Mouse (Mus musculus): Measurements from ENCODE around the gene Lmod2. TPM values are rescaled to one million over a fixed set of nuclear protein-coding genes. Genes with fewer than 3 reads are reported as not detected.

Lmod2 gene
- polyA plus RNA-seq, 1 experiment from 2014 or later, result 0.47 TPM

- no peaks in the 10 kb centered on the region for H3K27me3 ChIP-seq (replicated peaks; ENCODE audit: insufficient read depth, low read length)
Observed at GRCm38 (mm10) chr6:24641286-24641685, 43.7 kb downstream of the Lmod2 start.

DNA sequence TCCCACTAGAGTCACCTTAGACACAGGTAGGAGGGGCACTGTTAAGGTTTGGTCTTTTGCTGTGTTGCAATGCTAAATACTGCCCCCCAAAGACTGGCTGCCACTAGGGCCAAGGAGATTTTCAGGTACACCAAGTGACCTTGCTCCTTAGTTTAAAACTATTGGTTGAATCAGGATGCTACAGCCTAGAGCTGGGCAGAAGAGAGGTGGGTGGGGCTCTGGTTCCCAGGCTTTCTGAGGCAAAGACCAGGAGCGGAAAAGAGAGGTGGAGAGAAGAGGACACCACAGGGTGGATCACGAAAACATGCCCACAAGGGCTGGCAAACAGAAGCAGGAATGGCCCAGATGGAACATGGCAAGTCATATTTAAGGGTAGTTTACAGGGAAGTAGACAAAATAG lies 44.6 kb downstream of the Lmod2 start:
- Histone ChIP-seq H3K27me3 (replicated peaks; ENCODE audit: insufficient read depth, low read length) (no peaks in the 10 kb centered on the region), H3K4me2 (replicated peaks; ENCODE audit: low read depth, low read length) (no peak overlapping the region), H3K4me1 (ENCODE audit: insufficient read depth, low read depth, low read length) (peaks cover 2% of the 10 kb centered on the region; the same call in 1 of the 2 replicates), H3K36me3 (ENCODE audit: insufficient read depth, low read length) (no peaks in the 10 kb centered on the region), H3K27ac (ENCODE audit: low read length) (no peak overlapping the region), H3K9me3 (ENCODE audit: low read length) (no peaks in the 10 kb centered on the region), H3K9ac (replicated peaks; ENCODE audit: low read depth) (no peak overlapping the region), H3K4me3 (ENCODE audit: low read depth, low read length) (no peak overlapping the region)
- no peak for TF ChIP-seq EP300 (IDR thresholded peaks at IDR 0.05)
- TF ChIP-seq CTCF (IDR thresholded peaks at IDR 0.05), result no peak
- 83% methylated on average over 2 of the region's 2 CpGs for WGBS
- ATAC-seq, result no peak
- DNase-seq (ENCODE audit: low spot score), result no peak

More at GRCm38 (mm10) chr6:24641286-24641685, 43.7 kb downstream of the Lmod2 start:
- ATAC-seq, result no peak
- TF ChIP-seq CTCF (IDR thresholded peaks at IDR 0.05), result no peak
- no peak for TF ChIP-seq EP300 (IDR thresholded peaks at IDR 0.05)
- Histone ChIP-seq H3K4me3 (ENCODE audit: low read depth, low read length) (no peak overlapping the region), H3K4me2 (replicated peaks; ENCODE audit: low read depth, low read length) (no peak overlapping the region), H3K4me1 (ENCODE audit: insufficient read depth, low read depth, low read length) (no peaks in the 10 kb centered on the region; the same call in 1 of the 2 replicates), H3K9me3 (ENCODE audit: low read length) (no peaks in the 10 kb centered on the region), H3K27ac (ENCODE audit: low read length) (no peak overlapping the region), H3K36me3 (ENCODE audit: insufficient read depth, low read length) (no peaks in the 10 kb centered on the region), H3K9ac (replicated peaks; ENCODE audit: low read depth) (no peak overlapping the region)
- DNase-seq (ENCODE audit: low spot score), result no peak
- WGBS, result 90% methylated on average over 4 of the region's 4 CpGs

DNA sequence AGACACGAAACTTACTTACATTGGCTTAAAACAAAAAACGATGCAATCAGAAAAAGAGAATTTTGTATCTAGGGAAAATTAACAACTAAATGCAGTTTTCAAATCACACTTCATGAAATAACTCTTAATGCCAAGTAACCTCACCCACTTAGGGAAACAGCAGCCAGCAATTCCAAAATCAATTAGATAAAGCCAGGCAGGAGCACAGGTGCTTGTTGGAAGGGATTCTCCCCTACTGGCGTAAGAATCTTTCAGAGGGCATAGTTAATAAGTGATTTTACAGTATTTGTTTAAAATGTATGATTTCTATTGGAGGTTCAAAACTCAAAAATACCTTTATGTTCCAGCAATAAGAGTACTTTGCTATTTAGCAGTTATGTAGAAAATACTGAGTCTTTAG lies 45.4 kb downstream of the Lmod2 start:
- ATAC-seq, result no peak
- 98% methylated on average over 3 of the region's 3 CpGs for WGBS
- H3K27me3 ChIP-seq (replicated peaks; ENCODE audit: insufficient read depth, low read length), result no peaks in the 10 kb centered on the region

DNA sequence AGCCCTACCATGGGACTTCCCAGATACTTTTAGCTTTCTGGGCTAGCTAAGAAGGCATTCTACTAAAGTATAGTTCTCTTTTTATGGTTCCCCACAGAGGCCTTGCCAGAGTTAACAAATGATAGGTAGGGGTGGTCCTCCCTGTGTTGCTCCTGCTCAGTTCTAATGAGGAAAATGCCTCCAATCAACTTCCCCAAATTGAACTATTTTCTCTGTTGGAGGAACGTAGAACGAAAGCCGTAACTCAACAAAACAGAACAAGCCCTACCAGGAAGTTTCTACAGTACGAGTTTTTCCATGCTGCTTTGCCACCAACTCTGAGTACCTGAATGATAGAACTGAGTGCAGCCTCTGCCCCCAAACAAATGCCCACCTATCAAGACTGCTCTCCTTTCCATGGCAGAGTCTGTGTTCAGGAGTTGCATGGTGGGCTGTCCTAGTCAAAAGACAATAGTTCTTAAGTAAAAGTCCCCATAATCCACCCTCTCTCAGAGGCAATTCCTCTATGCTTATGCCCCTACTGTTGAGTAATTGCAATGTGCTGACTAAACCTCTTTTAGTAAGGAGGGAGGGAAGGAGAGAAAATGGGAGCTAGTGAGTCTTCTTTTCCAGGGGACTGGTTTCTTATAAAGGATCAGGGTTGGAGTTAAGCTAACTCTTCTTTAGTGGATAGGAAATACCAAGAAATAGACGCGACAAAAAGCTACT lies 47.9 kb downstream of the Lmod2 start:
- TF ChIP-seq CTCF (IDR thresholded peaks at IDR 0.05) (no peak), EP300 (IDR thresholded peaks at IDR 0.05) (no peak)
- peaks cover 2% of the 10 kb centered on the region; the same call in 1 of the 2 replicates for H3K4me1 ChIP-seq (ENCODE audit: insufficient read depth, low read depth, low read length)
- H3K4me2 ChIP-seq (replicated peaks; ENCODE audit: low read depth, low read length), result no peak overlapping the region
- no peaks in the 10 kb centered on the region for H3K27me3 ChIP-seq (replicated peaks; ENCODE audit: insufficient read depth, low read length)
- H3K27ac ChIP-seq (ENCODE audit: low read length), result no peak overlapping the region
- 94% methylated on average over 6 of the region's 6 CpGs for WGBS
- H3K9me3 ChIP-seq (ENCODE audit: low read length), result no peaks in the 10 kb centered on the region
- no peaks in the 10 kb centered on the region for H3K36me3 ChIP-seq (ENCODE audit: insufficient read depth, low read length)
- no peak overlapping the region for H3K9ac ChIP-seq (replicated peaks; ENCODE audit: low read depth)
- H3K4me3 ChIP-seq (ENCODE audit: low read depth, low read length), result no peak overlapping the region
- DNase-seq (ENCODE audit: low spot score), result no peak
- ATAC-seq, result no peak

More for the DNA sequence above, 45.4 kb downstream of the Lmod2 start:
- DNase-seq (ENCODE audit: low spot score), result no peak
- H3K36me3 ChIP-seq (ENCODE audit: insufficient read depth, low read length), result no peaks in the 10 kb centered on the region
- peaks cover 2% of the 10 kb centered on the region; the same call in 1 of the 2 replicates for H3K4me1 ChIP-seq (ENCODE audit: insufficient read depth, low read depth, low read length)
- no peak overlapping the region for H3K4me3 ChIP-seq (ENCODE audit: low read depth, low read length)
- H3K9ac ChIP-seq (replicated peaks; ENCODE audit: low read depth), result no peak overlapping the region
- H3K9me3 ChIP-seq (ENCODE audit: low read length), result no peaks in the 10 kb centered on the region
- H3K27ac ChIP-seq (ENCODE audit: low read length), result no peak overlapping the region
- no peak overlapping the region for H3K4me2 ChIP-seq (replicated peaks; ENCODE audit: low read depth, low read length)
- TF ChIP-seq CTCF (IDR thresholded peaks at IDR 0.05), result no peak
- no peak for TF ChIP-seq EP300 (IDR thresholded peaks at IDR 0.05)

DNA sequence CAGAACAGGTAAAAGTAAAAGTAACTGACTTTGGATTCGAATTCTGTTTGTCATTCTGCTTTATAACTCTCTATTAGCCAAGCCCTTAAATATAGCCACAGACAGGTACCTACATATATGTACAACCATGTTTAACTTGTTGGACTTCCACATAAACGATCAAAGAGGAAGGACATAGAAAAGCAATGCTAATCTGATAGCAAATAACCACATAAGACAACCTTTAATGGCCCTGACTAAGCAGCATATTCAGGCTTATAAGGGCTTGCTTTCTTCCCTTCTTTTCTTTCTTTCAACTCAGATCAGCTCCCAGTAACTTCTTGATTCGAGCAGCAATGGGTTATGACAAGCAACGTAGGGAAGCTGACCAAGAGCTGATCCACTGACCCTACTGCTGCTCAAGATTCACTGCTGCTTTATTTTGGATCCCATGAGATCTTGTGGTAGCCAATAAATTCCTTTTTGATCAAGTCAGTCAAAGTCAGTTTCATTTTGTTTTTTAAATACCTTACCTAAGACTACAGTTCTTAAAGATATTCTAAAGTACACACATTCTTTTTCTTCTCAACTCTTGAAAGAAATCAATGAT lies 49.6 kb downstream of the Lmod2 start:
- Histone ChIP-seq H3K27ac (ENCODE audit: low read length) (no peak overlapping the region), H3K27me3 (replicated peaks; ENCODE audit: insufficient read depth, low read length) (no peaks in the 10 kb centered on the region), H3K4me3 (ENCODE audit: low read depth, low read length) (no peak overlapping the region), H3K36me3 (ENCODE audit: insufficient read depth, low read length) (no peaks in the 10 kb centered on the region), H3K9ac (replicated peaks; ENCODE audit: low read depth) (no peak overlapping the region), H3K4me1 (ENCODE audit: insufficient read depth, low read depth, low read length) (peaks cover 2% of the 10 kb centered on the region; the same call in 1 of the 2 replicates), H3K9me3 (ENCODE audit: low read length) (no peaks in the 10 kb centered on the region), H3K4me2 (replicated peaks; ENCODE audit: low read depth, low read length) (no peak overlapping the region)
- ATAC-seq (no peak), DNase-seq (ENCODE audit: low spot score) (no peak)
- 70% methylated on average over 4 of the region's 4 CpGs for WGBS
- TF ChIP-seq CTCF (IDR thresholded peaks at IDR 0.05) (no peak), EP300 (IDR thresholded peaks at IDR 0.05) (no peak)

- ATAC-seq, result no peak
- 69% methylated on average over 4 of the region's 4 CpGs for WGBS
- Histone ChIP-seq H3K9ac (replicated peaks; ENCODE audit: low read depth) (no peak overlapping the region), H3K4me3 (ENCODE audit: low read depth, low read length) (no peak overlapping the region), H3K4me1 (ENCODE audit: insufficient read depth, low read depth, low read length) (peaks cover 2% of the 10 kb centered on the region; the same call in 1 of the 2 replicates), H3K9me3 (ENCODE audit: low read length) (no peaks in the 10 kb centered on the region), H3K36me3 (ENCODE audit: insufficient read depth, low read length) (no peaks in the 10 kb centered on the region), H3K27me3 (replicated peaks; ENCODE audit: insufficient read depth, low read length) (no peaks in the 10 kb centered on the region), H3K27ac (ENCODE audit: low read length) (no peak overlapping the region), H3K4me2 (replicated peaks; ENCODE audit: low read depth, low read length) (no peak overlapping the region)
- TF ChIP-seq CTCF (IDR thresholded peaks at IDR 0.05) (no peak), EP300 (IDR thresholded peaks at IDR 0.05) (no peak)
- DNase-seq (ENCODE audit: low spot score), result no peak
Observed at GRCm38 (mm10) chr6:24648403-24648802, 50.8 kb downstream of the Lmod2 start.

Data from lung, postnatal 0 days (tissue).